11 mouse cellular contexts compared by ENCODE assay signal in the genomic region with DNA sequence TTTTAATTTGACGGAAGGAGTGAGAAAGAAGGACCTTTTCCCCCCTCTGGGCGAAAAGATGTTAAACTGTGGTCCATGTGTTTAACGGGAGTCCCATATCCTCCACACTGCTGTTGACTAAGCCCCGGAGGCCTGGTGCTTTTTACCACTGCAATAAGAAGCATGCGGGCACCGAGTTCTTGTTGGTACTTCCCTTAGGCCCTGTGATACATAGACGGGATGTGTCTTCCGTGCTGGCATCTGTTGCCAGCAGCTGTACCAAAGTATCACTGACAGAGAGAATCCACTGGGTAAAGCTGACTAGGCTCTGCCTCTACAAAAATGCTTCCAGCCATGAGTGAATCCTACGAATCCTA.
DNase-seq lines count a peak whose midpoint lies in the region; ATAC-seq and TF ChIP-seq lines count a peak whose summit lies in the region.
"Had no signal": no experiment of that assay in that cellular context is flagged by ENCODE, and none has a peak within 500 bp of the region (broad histone marks: within the 10 kb centered on the region; RNA-seq: fewer than 3 reads in every experiment).

No protein-coding gene starts in this region.

- TF ChIP-seq CTCF in spleen, adult 2 months (IDR thresholded peaks at IDR 0.05; ENCODE audit: extremely low read depth, insufficient read depth, insufficient read length, insufficient replicate concordance) = no peak

- H3K9me3 ChIP-seq in heart, embryonic 13.5 days = peaks cover 3% of the 10 kb centered on the region; the same call in 1 of the 2 replicates
- H3K9me3 ChIP-seq in limb, embryonic 11.5 days (ENCODE audit: control insufficient read depth, low read length) = no peaks in the 10 kb centered on the region
- H3K9me3 ChIP-seq in stomach, embryonic 15.5 days = no peaks in the 10 kb centered on the region

- no peaks in the 10 kb centered on the region for H3K27me3 ChIP-seq in heart, embryonic 13.5 days (replicated peaks)
- H3K27me3 ChIP-seq in spleen, adult 2 months (ENCODE audit: control insufficient read depth, insufficient read depth, low read length) = no peaks in the 10 kb centered on the region
- no peaks in the 10 kb centered on the region for H3K27me3 ChIP-seq in limb, embryonic 11.5 days (ENCODE audit: control insufficient read depth, insufficient read depth, low read length)
- no peaks in the 10 kb centered on the region for H3K27me3 ChIP-seq in stomach, embryonic 15.5 days (replicated peaks)
- H3K27me3 ChIP-seq: CH12.LX had no signal

- no peak overlapping the region for H3K4me2 ChIP-seq in heart, embryonic 13.5 days
- no peak overlapping the region for H3K4me2 ChIP-seq in limb, embryonic 11.5 days (ENCODE audit: low read depth, severe bottlenecking)
- H3K4me2 ChIP-seq in stomach, embryonic 15.5 days = no peak overlapping the region

- WGBS in heart, embryonic 13.5 days = 69% methylated on average over 9 of the region's 9 CpGs
- WGBS in spleen, adult 2 months = 84% methylated on average over 9 of the region's 9 CpGs
- WGBS in limb, embryonic 11.5 days = 29% methylated on average over 9 of the region's 9 CpGs
- WGBS in stomach, embryonic 15.5 days = 53% methylated on average over 9 of the region's 9 CpGs

- no peak for ATAC-seq in heart, embryonic 13.5 days (ENCODE audit: extremely low read depth, insufficient number of reproducible peaks, low FRiP score, low TSS enrichment)
- ATAC-seq in limb, embryonic 11.5 days (ENCODE audit: insufficient number of reproducible peaks, low FRiP score, low TSS enrichment, low read depth) = 0 out of 2 replicates have a peak, but pooled peaks have one; percentile 20
- peak; percentile 24; the same call in 1 of the 2 replicates for ATAC-seq in stomach, embryonic 15.5 days (ENCODE audit: insufficient read depth, low FRiP score, low read depth)

- no peak for TF ChIP-seq POLR2A in spleen, adult 2 months (IDR thresholded peaks at IDR 0.05; ENCODE audit: low read depth, low read length)

- H3K27ac ChIP-seq in heart, embryonic 13.5 days (replicated peaks) = peak overlapping the region; percentile 69
- H3K27ac ChIP-seq in spleen, adult 2 months (ENCODE audit: insufficient read depth, low read length) = peak overlapping the region; percentile 42; the same call in 1 of the 2 replicates
- H3K27ac ChIP-seq in limb, embryonic 11.5 days (replicated peaks; ENCODE audit: low read depth, low read length) = peak overlapping the region; percentile 88
- peak overlapping the region; percentile 70 for H3K27ac ChIP-seq in stomach, embryonic 15.5 days

- no peaks in the 10 kb centered on the region for H3K36me3 ChIP-seq in heart, embryonic 13.5 days
- H3K36me3 ChIP-seq in spleen, adult 2 months (ENCODE audit: control insufficient read depth, insufficient read depth, low read length) = no peaks in the 10 kb centered on the region
- no peaks in the 10 kb centered on the region for H3K36me3 ChIP-seq in limb, embryonic 11.5 days (ENCODE audit: control insufficient read depth, insufficient read depth, low read length)
- H3K36me3 ChIP-seq in stomach, embryonic 15.5 days = no peaks in the 10 kb centered on the region

- peaks cover 26% of the 10 kb centered on the region for H3K4me1 ChIP-seq in heart, embryonic 13.5 days
- H3K4me1 ChIP-seq in spleen, adult 2 months (ENCODE audit: control insufficient read depth, insufficient read depth, insufficient read length) = peaks cover 5% of the 10 kb centered on the region; the same call in 1 of the 2 replicates
- peaks cover 31% of the 10 kb centered on the region for H3K4me1 ChIP-seq in limb, embryonic 11.5 days (ENCODE audit: control insufficient read depth, insufficient read depth, low read length)
- peaks cover 13% of the 10 kb centered on the region for H3K4me1 ChIP-seq in stomach, embryonic 15.5 days

- no peak overlapping the region for H3K4me3 ChIP-seq in heart, embryonic 13.5 days
- no peak overlapping the region for H3K4me3 ChIP-seq in spleen, adult 2 months (ENCODE audit: extremely low read depth, insufficient read depth, insufficient read length)
- H3K4me3 ChIP-seq in limb, embryonic 11.5 days (ENCODE audit: low read depth, low read length) = no peak overlapping the region
- H3K4me3 ChIP-seq in stomach, embryonic 15.5 days (replicated peaks) = no peak overlapping the region
- H3K4me3 ChIP-seq: erythroblast, embryonic 14.5 days had no signal

- DNase-seq in heart, postnatal 25 days (ENCODE audit: low spot score) = no peak
- DNase-seq in spleen, adult 2 months (ENCODE audit: low read depth in 1 of 2, low spot score in 2 of 2) = no peak
- no peak for DNase-seq in spleen, adult 12 weeks (ENCODE audit: low spot score)
- no peak for DNase-seq in limb, embryonic 11.5 days (ENCODE audit: low spot score)
- DNase-seq in adrenal gland, adult 8-10 months = no peak
- DNase-seq in right cerebral cortex, postnatal 14 days = no peak
- DNase-seq: thymus, adult 18-20 months had no signal

- intact Hi-C loops in heart, postnatal 25 days (cut with DNase I) = no loop called here

- H3K9ac ChIP-seq in heart, embryonic 13.5 days = peak overlapping the region; percentile 47; the same call in 1 of the 2 replicates
- H3K9ac ChIP-seq in limb, embryonic 11.5 days (ENCODE audit: low read length) = no peak overlapping the region; the same call in 1 of the 2 replicates
- H3K9ac ChIP-seq in stomach, embryonic 15.5 days = no peak overlapping the region
